Mouse (Mus musculus) myocyte (in vitro differentiated cells): ENCODE measurements around the gene Ssbp2. TPM values are rescaled to one million over a fixed set of nuclear protein-coding genes. Genes with fewer than 3 reads are reported as not detected.

Experiments
- H3K27me3 ChIP-seq: one replicate; pipeline ENCODE4 v1.6.1; 2011; ENCODE audit not compliant: control insufficient read depth, insufficient read depth, insufficient read length
- H3K36me3 ChIP-seq: one replicate; pipeline ENCODE4 v1.6.1; 2011; ENCODE audit not compliant: control insufficient read depth, insufficient read depth
- H3K4me2 ChIP-seq: one replicate; pipeline ENCODE4 v1.6.1; 2011; ENCODE audit warnings: low read depth, control low read depth
- H3K4me3 ChIP-seq: one replicate; pipeline ENCODE4 v1.5.1; 2011; ENCODE audit warnings: mild to moderate bottlenecking, control low read depth, moderate library complexity
- H3K79me2 ChIP-seq: one replicate; pipeline ENCODE4 v1.6.1; 2011; ENCODE audit not compliant: control insufficient read depth, insufficient read depth
- H3ac ChIP-seq: one replicate; pipeline ENCODE4 v1.6.1; 2011; ENCODE audit not compliant: control insufficient read depth, insufficient read length
- CEBPB ChIP-seq: IDR thresholded peaks from 2 replicates; pipeline ENCODE4 v1.6.1; 2011; ENCODE audit warnings: mild to moderate bottlenecking, moderate library complexity; ENCODE audit not compliant: poor library complexity, insufficient read depth, severe bottlenecking
- E2F4 ChIP-seq: IDR thresholded peaks from one replicate; pipeline ENCODE4 v1.6.1; 2011; ENCODE audit warnings: mild to moderate bottlenecking, control low read depth, moderate library complexity; ENCODE audit not compliant: insufficient read depth
- MAX ChIP-seq: IDR thresholded peaks from one replicate; pipeline ENCODE4 v1.6.1; 2011; ENCODE audit warnings: low read depth, mild to moderate bottlenecking, control low read depth
- MYOD1 ChIP-seq, 3 experiments: IDR thresholded peaks; one replicate each; pipeline ENCODE4 v1.6.1; 2011; ENCODE audit warnings: control low read depth in 2 of 3, low read depth in 2 of 3, mild to moderate bottlenecking in 2 of 3, moderate library complexity in 1 of 3; ENCODE audit not compliant: insufficient read length in 2 of 3, control insufficient read depth in 1 of 3
- MYOG ChIP-seq, 3 experiments: IDR thresholded peaks; one replicate each; pipeline ENCODE4 v1.6.1; 2011; ENCODE audit warnings: control low read depth in 2 of 3, low read depth in 2 of 3, mild to moderate bottlenecking in 2 of 3; ENCODE audit not compliant: insufficient read length in 2 of 3, control insufficient read depth in 1 of 3, insufficient read depth in 1 of 3
- POLR2A ChIP-seq: IDR thresholded peaks from one replicate; pipeline ENCODE4 v1.6.1; 2011; ENCODE audit warnings: low read depth, mild to moderate bottlenecking, control low read depth, moderate library complexity; ENCODE audit not compliant: insufficient read length
- POLR2AphosphoS2 ChIP-seq: IDR thresholded peaks from one replicate; pipeline ENCODE4 v1.6.1; 2011; ENCODE audit warnings: low read depth, control low read depth; ENCODE audit not compliant: insufficient read length
- REST ChIP-seq: IDR thresholded peaks from one replicate; pipeline ENCODE4 v1.6.1; 2011; ENCODE audit warnings: mild to moderate bottlenecking, control low read depth, moderate library complexity; ENCODE audit not compliant: insufficient read depth, insufficient read length
- SRF ChIP-seq: IDR thresholded peaks from one replicate; pipeline ENCODE4 v1.6.1; 2011; ENCODE audit warnings: low read depth; ENCODE audit not compliant: control insufficient read depth, insufficient read length
- TCF12 ChIP-seq: IDR thresholded peaks from one replicate; pipeline ENCODE4 v1.6.1; 2011; ENCODE audit warnings: mild to moderate bottlenecking, control low read depth; ENCODE audit not compliant: poor library complexity, insufficient read depth, severe bottlenecking
- TCF3 ChIP-seq: IDR thresholded peaks from one replicate; pipeline ENCODE4 v1.6.1; 2011; ENCODE audit warnings: low read depth, control low read depth; ENCODE audit not compliant: insufficient read length
- USF1 ChIP-seq: IDR thresholded peaks from one replicate; pipeline ENCODE4 v1.6.1; 2011; ENCODE audit warnings: low read depth, mild to moderate bottlenecking, control low read depth, moderate library complexity
- polyA plus RNA-seq: library from polyadenylated mRNA; unstranded; fragments of >200 nt; fragmentation: generic; extraction: Trizol; gene quantifications from one replicate; pipeline ENCODE4 v1.2.1, GENCODE M21; 2012; ENCODE audit warnings: missing spikeins

Gene Ssbp2
- polyA plus RNA-seq, 1 experiment: 52.1 TPM

- Histone ChIP-seq H3K79me2 (no peaks in the 10 kb centered on the region), H3ac (no peak overlapping the region), H3K36me3 (no peaks in the 10 kb centered on the region), H3K4me2 (no peak overlapping the region), H3K4me3 (no peak overlapping the region), H3K27me3 (no peaks in the 10 kb centered on the region)
- no peak for TF ChIP-seq MAX
- no peak for TF ChIP-seq MYOG (IDR thresholded peaks at IDR 0.05; ENCODE audit: control insufficient read depth in 1 of 3, insufficient read depth in 1 of 3, insufficient read length in 2 of 3, low read depth in 2 of 3)
- no peak for TF ChIP-seq E2F4
- TF ChIP-seq REST: no peak
- TF ChIP-seq SRF: no peak
- no peak for TF ChIP-seq POLR2A
- no peak for TF ChIP-seq MYOD1 (IDR thresholded peaks at IDR 0.05; ENCODE audit: control insufficient read depth in 1 of 3, insufficient read length in 2 of 3, low read depth in 2 of 3)
- no peak for TF ChIP-seq USF1
- no peak for TF ChIP-seq POLR2AphosphoS2
- TF ChIP-seq TCF3: no peak
- no peak for TF ChIP-seq CEBPB
- no peak for TF ChIP-seq TCF12
Observed at GRCm38 (mm10) chr13:91748401-91748800, 288.3 kb downstream of the Ssbp2 start.

GRCm38 (mm10) chr13:91749981-91750380 is 289.9 kb downstream of the Ssbp2 start:
- Histone ChIP-seq H3K27me3 (no peaks in the 10 kb centered on the region), H3K4me2 (no peak overlapping the region), H3K4me3 (no peak overlapping the region), H3ac (no peak overlapping the region), H3K36me3 (no peaks in the 10 kb centered on the region), H3K79me2 (no peaks in the 10 kb centered on the region)
- TF ChIP-seq MYOD1 (IDR thresholded peaks at IDR 0.05; ENCODE audit: control insufficient read depth in 1 of 3, insufficient read length in 2 of 3, low read depth in 2 of 3): no peak

Other genes starting within 250 kb of the Ssbp2 start
- gene Atg10, start 236.3 kb upstream of the Ssbp2 start, polyA plus RNA-seq: 5.9 TPM